Mouse (Mus musculus) embryonic facial prominence, embryonic 14.5 days (tissue): ENCODE results near the gene Ptafr. TPM values are rescaled to one million over a fixed set of nuclear protein-coding genes. Genes with fewer than 3 reads are reported as not detected.
A peak's percentile ranks its signal among the peaks of the same experiment; 100 is the strongest.
"Not testable (repeated sequence)": the region's sequence is repeated elsewhere in the genome, so short reads cannot be mapped to it uniquely, and the experiment has no call there.

ENCODE experiments used
- ATAC-seq: fragments of 200-750 bp; cut with Nextera tagmentation; 2 replicates; pipeline ENCODE4 v1.8.0; 2017; ENCODE audit warnings: low read depth, moderate number of reproducible peaks, moderate TSS enrichment
- DNase-seq: peaks from one replicate; pipeline ENCODE4 v3.0.0-alpha.2; 2015; ENCODE audit warnings: low spot score
- H3K27ac ChIP-seq: fragments of 300-500 bp; sonication (generic); replicated peaks from 2 replicates; pipeline ENCODE4 v1.5.1; 2014; ENCODE audit warnings: low read depth, mild to moderate bottlenecking, low read length, moderate library complexity
- H3K27me3 ChIP-seq: fragments of 300-500 bp; sonication (generic); replicated peaks from 2 replicates; pipeline ENCODE4 v1.6.1; 2014; ENCODE audit warnings: low read length; ENCODE audit not compliant: control insufficient read depth, insufficient read depth
- H3K36me3 ChIP-seq: fragments of 300-500 bp; sonication (generic); 2 replicates; pipeline ENCODE4 v1.6.1; 2014; ENCODE audit warnings: low read length, mixed read lengths; ENCODE audit not compliant: control insufficient read depth, insufficient read depth
- H3K4me1 ChIP-seq: fragments of 300-500 bp; sonication (generic); 2 replicates; pipeline ENCODE4 v1.6.1; 2014; ENCODE audit warnings: antibody characterized with exemption, low read length; ENCODE audit not compliant: control insufficient read depth, insufficient read depth
- H3K4me2 ChIP-seq: fragments of 300-500 bp; sonication (generic); 2 replicates; pipeline ENCODE4 v1.6.1; 2014; ENCODE audit warnings: low read depth, mild to moderate bottlenecking, low read length, moderate library complexity, mixed read lengths
- H3K4me3 ChIP-seq: fragments of 300-500 bp; sonication (generic); 2 replicates; pipeline ENCODE4 v1.5.1; 2014; ENCODE audit warnings: low read depth, mild to moderate bottlenecking, low read length
- H3K9ac ChIP-seq: fragments of 300-500 bp; sonication (generic); 2 replicates; pipeline ENCODE4 v1.6.1; 2014; ENCODE audit warnings: low read depth, mild to moderate bottlenecking, low read length, moderate library complexity, mixed read lengths
- H3K9me3 ChIP-seq: fragments of 300-500 bp; sonication (generic); 2 replicates; pipeline ENCODE4 v1.6.1; 2016; ENCODE audit warnings: low read length; ENCODE audit not compliant: control insufficient read depth
- WGBS: fragments of 180-500 bp; shearing (Covaris S2); extraction: QIAGEN DNeasy Blood & Tissue Kit; methylation state at CpG from one replicate; pipeline ENCODE4 v1.1.7; 2014; 5-methylcytosine and 5-hydroxymethylcytosine counted together
- polyA plus RNA-seq: library from polyadenylated mRNA; unstranded; fragments of >200 nt; fragmentation: Nextera tagmentation; extraction: Ambion mirVana; gene quantifications from 2 replicates; pipeline ENCODE4 v1.2.1, GENCODE M21; 2014

Ptafr gene
- polyA plus RNA-seq, 1 experiment from 2014 or later: 0.58 TPM

DNA sequence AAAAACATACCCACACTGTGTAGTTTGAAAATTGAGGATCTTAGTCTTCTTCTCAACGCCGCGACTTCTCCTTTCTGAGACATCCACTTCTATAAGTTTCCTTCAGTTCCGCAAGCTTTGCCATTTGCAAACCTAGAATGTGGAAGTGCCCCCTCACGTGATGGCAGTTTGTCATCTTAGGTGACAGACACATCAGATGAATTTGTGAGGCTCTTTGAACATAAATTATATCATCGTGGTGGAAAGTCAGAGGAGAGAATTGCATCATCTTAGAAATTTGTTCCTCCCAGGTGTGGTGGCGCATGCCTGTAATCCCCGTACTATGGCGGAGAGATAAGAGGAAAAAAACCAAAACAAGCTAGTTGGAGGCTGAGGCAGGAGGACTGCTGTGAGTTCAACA is 29.1 kb downstream of the Ptafr start:
- Histone ChIP-seq H3K9ac (no peak overlapping the region), H3K4me3 (no peak overlapping the region), H3K4me2 (no peak overlapping the region), H3K9me3 (no peaks in the 10 kb centered on the region), H3K36me3 (no peaks in the 10 kb centered on the region), H3K4me1 (no peaks in the 10 kb centered on the region), H3K27me3 (no peaks in the 10 kb centered on the region), H3K27ac (no peak overlapping the region)
- ATAC-seq (no peak), DNase-seq (peak; percentile 9)
- 92% methylated on average over 9 of the region's 9 CpGs for WGBS

DNA sequence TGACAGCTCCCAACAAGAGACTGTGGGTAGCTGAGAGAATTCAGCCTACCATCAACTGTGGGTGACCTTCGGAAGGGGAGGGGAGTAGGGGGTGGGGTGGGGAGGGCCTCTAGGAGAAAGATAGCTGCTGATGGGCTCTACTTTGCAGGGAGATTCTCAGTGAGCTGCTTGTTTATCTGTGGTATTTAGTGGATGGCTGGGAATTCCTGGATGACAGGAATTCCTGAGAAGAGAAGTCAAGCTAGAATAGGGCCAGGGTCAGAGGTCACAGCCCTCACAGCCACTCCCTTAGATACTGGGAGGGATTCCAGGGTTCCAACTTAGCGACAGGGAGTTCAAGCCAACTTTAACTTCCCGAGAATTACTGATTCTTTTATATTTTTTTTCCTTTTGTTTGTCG is 30.3 kb downstream of the Ptafr start:
- no peaks in the 10 kb centered on the region for H3K4me1 ChIP-seq
- ATAC-seq: no peak
- H3K9me3 ChIP-seq: no peaks in the 10 kb centered on the region

DNA sequence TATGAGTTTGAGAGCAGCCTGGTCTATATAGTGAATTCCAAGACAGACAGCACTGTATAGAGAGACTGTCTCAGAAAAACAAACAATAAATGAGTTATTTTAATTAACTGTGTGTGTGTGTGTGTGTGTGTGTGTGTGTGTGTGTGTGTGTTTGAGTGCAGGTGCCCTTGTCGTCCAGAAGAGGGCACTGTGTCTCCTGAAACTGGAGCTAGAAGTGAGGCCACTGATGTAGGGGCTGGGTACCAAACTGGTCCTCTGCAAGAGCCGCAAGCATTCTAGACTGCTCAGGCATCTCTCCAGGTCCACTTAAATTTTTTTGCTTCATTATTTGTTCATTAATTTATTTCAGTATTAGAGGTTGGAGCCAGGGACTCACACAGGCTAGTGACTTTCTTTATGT is 35.0 kb downstream of the Ptafr start:
- Histone ChIP-seq H3K27ac (no peak overlapping the region), H3K9me3 (no peaks in the 10 kb centered on the region), H3K4me1 (no peaks in the 10 kb centered on the region), H3K9ac (no peak overlapping the region), H3K4me2 (no peak overlapping the region), H3K27me3 (no peaks in the 10 kb centered on the region), H3K4me3 (no peak overlapping the region), H3K36me3 (no peaks in the 10 kb centered on the region)
- 94% methylated on average over 2 of the region's 2 CpGs for WGBS
- DNase-seq: no peak
- ATAC-seq: no peak

More for the DNA sequence above, 30.3 kb downstream of the Ptafr start:
- Histone ChIP-seq H3K9ac (no peak overlapping the region), H3K4me2 (no peak overlapping the region), H3K27ac (no peak overlapping the region), H3K4me3 (no peak overlapping the region), H3K27me3 (no peaks in the 10 kb centered on the region), H3K36me3 (no peaks in the 10 kb centered on the region)
- WGBS: 30% methylated on average over 4 of the region's 4 CpGs
- DNase-seq: no peak

- ATAC-seq (no peak), DNase-seq (no peak)
- Histone ChIP-seq H3K36me3 (no peaks in the 10 kb centered on the region), H3K27me3 (no peaks in the 10 kb centered on the region), H3K27ac (no peak overlapping the region), H3K4me2 (no peak overlapping the region), H3K4me1 (no peaks in the 10 kb centered on the region), H3K4me3 (no peak overlapping the region), H3K9ac (no peak overlapping the region), H3K9me3 (no peaks in the 10 kb centered on the region)
- 76% methylated on average over 3 of the region's 3 CpGs for WGBS
Observed at GRCm38 (mm10) chr4:132599764-132600163, 35.9 kb downstream of the Ptafr start.

GRCm38 (mm10) chr4:132600465-132600864 is 36.6 kb downstream of the Ptafr start:
- H3K4me2 ChIP-seq: no peak overlapping the region
- no peak for DNase-seq
- no peaks in the 10 kb centered on the region for H3K27me3 ChIP-seq
- H3K4me1 ChIP-seq: no peaks in the 10 kb centered on the region
- 86% methylated on average over 6 of the region's 6 CpGs for whole genome bisulfite sequencing
- no peaks in the 10 kb centered on the region for H3K9me3 ChIP-seq
- ATAC-seq: no peak
- no peak overlapping the region for H3K27ac ChIP-seq
- no peaks in the 10 kb centered on the region for H3K36me3 ChIP-seq
- H3K9ac ChIP-seq: no peak overlapping the region
- H3K4me3 ChIP-seq: no peak overlapping the region

DNA sequence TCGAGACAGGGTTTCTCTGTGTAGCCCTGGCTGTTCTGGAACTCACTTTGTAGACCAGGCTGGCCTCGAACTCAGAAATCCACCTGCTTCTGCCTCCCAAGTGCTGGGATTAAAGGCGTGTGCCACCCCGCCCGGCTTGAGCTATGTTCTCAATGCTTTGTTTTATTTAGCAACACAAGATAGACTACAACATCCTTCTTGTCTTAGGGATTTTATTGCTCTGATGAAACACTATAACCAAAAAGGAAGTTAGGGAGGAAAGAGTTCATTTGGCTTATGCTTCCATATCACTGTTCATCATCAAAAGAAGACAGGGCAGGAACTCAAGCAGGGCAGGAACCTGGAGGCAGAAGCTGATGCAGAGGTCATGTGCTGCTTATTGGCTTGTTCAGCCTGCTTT is 37.4 kb downstream of the Ptafr start:
- H3K4me3 ChIP-seq, H3K9me3 ChIP-seq, H3K36me3 ChIP-seq, ATAC-seq, DNase-seq, H3K4me1 ChIP-seq, H3K9ac ChIP-seq, H3K27ac ChIP-seq, H3K27me3 ChIP-seq, H3K4me2 ChIP-seq: not testable (repeated sequence)
- WGBS: 90% methylated on average over 4 of the region's 5 CpGs

DNA sequence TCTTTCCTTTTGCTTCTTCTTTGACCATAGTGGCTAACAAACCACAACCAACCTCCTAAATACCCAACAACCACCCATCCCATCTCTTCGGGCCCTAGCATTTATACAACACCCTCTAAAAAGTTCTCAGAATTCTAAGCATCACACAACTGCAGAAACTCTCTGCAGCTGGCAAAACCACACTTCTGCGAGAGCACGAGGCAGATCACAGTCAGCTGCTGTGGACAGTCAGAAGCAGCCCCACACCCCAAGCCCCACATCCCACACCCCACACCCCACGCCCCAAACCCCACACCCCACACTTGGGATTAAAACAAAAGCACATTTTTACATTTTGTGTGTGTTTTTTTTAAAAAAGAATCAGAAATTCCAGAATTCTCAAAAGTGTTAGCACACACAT is 39.6 kb downstream of the Ptafr start:
- H3K36me3 ChIP-seq: no peaks in the 10 kb centered on the region
- H3K27me3 ChIP-seq: no peaks in the 10 kb centered on the region
- no peak for ATAC-seq
- no peak overlapping the region for H3K9ac ChIP-seq
- WGBS: 73% methylated on average over 4 of the region's 4 CpGs
- no peak overlapping the region for H3K27ac ChIP-seq
- DNase-seq: no peak
- no peaks in the 10 kb centered on the region for H3K9me3 ChIP-seq
- no peaks in the 10 kb centered on the region for H3K4me1 ChIP-seq
- no peak overlapping the region for H3K4me3 ChIP-seq
- no peak overlapping the region for H3K4me2 ChIP-seq

DNA sequence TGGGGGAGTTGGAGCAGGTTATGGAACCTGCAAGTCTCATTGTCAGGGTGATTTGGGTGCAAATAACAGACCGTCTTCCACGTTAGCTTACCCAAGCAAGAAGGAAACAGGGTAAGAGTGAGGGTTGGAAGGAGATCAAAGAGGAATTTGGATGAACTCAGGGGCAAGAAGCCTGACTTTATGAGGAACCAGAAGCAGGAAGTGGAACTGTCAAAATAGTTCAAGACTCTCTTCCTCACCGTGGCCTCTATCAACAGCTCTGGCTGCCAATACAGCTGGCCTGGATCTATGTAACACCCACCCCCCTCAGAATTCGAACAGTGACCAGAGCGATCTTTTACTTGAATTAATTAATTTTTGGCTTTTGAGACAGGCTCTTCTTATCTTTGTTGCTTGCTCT is 41.9 kb downstream of the Ptafr start:
- Histone ChIP-seq H3K36me3 (no peaks in the 10 kb centered on the region), H3K4me3 (no peak overlapping the region), H3K27ac (no peak overlapping the region), H3K27me3 (no peaks in the 10 kb centered on the region), H3K4me2 (no peak overlapping the region), H3K9ac (no peak overlapping the region), H3K4me1 (no peaks in the 10 kb centered on the region), H3K9me3 (no peaks in the 10 kb centered on the region)
- WGBS: 70% methylated on average over 5 of the region's 5 CpGs
- no peak for ATAC-seq
- DNase-seq: no peak

- no peaks in the 10 kb centered on the region for H3K36me3 ChIP-seq
- DNase-seq: no peak
- ATAC-seq: no peak
- no peaks in the 10 kb centered on the region for H3K27me3 ChIP-seq
- H3K4me3 ChIP-seq: no peak overlapping the region
- 38% methylated on average over 4 of the region's 4 CpGs for WGBS
- no peaks in the 10 kb centered on the region for H3K4me1 ChIP-seq
- no peaks in the 10 kb centered on the region for H3K9me3 ChIP-seq
- no peak overlapping the region for H3K27ac ChIP-seq
- H3K9ac ChIP-seq: no peak overlapping the region
- no peak overlapping the region for H3K4me2 ChIP-seq
Observed at GRCm38 (mm10) chr4:132608147-132608546, 44.3 kb downstream of the Ptafr start.
